Mouse (Mus musculus) left cerebral cortex, postnatal 10 days (tissue): Measurements from ENCODE around the gene Ptprd. TPM values are rescaled to one million over a fixed set of nuclear protein-coding genes. Genes with fewer than 3 reads are reported as not detected.
A peak's percentile ranks its signal among the peaks of the same experiment; 100 is the strongest.

Experiments
- DNase-seq, 2 experiments: peaks; one replicate each; pipeline ENCODE4 v3.0.0; 2021 to 2022; ENCODE audit warnings: low spot score in 2 of 2, mixed read lengths in 1 of 2; ENCODE audit errors: extremely low spot score in 1 of 2
- intact Hi-C: fragments of 180-260 bp; cut with DNase I; formaldehyde crosslinking; loops from one replicate; pipeline ENCODE4 v1.15.1; 2025
- total RNA-seq, 2 experiments: library from RNA; stranded (reverse); gene quantifications; 2 replicates each; pipeline ENCODE4 v1.2.3; 2021

Ptprd gene
- total RNA-seq, result 100 to 1,000 TPM; 402 to 420 TPM

DNA sequence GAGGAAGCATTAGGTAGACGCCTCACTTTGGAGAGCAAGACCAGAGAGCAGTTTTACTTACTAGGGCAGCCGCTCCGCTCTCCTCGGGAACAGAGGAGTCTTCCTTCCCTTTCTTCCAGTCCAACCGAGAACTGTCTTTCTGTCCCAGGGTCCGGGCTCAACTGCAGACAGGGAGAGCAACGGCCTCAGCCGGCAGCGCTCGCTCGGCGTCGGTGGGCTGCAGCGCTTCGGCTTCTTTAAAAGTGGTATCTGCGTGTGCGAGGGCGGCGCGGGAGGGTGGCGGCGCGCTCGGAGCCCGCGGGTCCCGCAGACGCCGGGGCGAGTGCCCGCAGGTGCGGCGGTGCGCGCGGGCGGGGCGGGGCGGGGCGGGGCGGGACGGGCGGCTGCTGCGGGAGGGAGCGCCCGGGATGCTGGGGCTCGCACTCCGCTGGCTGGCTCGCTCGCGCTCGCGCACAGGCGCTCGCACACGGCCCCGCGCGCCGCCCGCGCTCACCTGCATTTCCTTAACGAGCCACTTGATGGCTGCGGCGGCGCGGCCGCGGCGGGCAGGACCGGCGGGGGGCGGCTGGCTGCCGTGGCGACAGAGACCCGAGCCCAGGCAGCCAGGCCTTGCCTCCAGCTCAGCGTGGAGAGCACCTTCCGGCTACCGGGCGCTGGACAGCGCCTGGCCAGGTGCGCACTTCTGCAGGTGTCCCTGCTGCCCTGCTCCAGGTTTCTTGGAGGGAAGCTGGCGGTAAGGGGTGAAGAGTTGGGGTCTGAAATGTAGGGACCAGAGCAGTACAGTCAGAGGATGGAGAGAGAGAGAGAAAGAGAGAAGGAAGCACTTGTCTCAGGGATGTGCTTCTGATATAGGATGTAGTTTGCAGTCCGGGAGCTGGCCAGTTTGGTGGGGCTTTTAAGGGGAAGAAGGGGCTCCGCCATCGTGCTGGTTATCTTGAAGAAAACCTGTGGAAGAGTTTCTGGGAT, at the start of gene Ptprd:
Ptprd (minus strand) TSS at position 433 of the 966 bp plus-strand sequence.
- intact Hi-C loops, result loop anchor here (10.0 kb wide), 3 partner anchors 393 to 843 kb away; no protein-coding TSS in a partner anchor

DNA sequence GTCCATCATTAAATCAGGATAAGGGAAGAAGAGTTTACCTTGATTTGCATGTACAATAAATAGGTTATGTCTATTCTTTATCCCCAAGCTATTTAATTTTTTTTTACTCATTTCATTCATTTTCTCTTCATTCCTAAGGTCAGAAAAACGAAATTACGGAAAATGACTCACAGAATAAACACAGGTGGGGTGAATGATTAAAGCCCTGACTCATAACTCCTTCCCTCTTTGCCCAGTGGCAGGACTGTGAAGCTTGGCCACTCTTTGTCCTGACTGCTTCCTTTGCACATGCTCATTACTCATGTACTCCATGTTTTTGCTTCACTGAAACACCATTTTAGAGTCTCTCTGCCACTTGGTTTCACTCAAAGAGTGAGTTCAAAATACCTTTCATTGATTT, 24.1 kb upstream of the Ptprd start:
- intact Hi-C loops, result no loop called here
- DNase-seq, result no peak

More for the DNA sequence above, at the start of gene Ptprd:
- DNase-seq, result peak; percentile 30 to 67

DNA sequence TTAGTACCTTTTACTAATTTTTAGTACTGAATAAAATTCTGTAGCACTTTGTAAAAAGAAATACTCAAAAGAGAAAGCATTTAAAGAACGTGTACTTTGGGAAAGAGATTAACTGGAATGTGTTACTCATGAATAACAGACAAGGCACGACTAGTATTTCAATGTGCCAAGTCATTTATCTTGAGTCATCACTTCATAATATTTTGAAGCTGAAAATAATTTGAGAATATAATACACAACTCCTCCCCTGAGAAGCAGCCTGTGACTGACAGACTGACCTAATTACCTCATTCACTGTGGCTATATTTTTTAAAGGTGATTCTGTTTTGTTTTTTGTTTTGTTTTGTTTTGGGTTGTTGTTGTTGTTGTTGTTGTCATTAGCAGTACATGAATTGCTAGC, 23.6 kb upstream of the Ptprd start:
- intact Hi-C loops, result no loop called here
- DNase-seq, result no peak

DNA sequence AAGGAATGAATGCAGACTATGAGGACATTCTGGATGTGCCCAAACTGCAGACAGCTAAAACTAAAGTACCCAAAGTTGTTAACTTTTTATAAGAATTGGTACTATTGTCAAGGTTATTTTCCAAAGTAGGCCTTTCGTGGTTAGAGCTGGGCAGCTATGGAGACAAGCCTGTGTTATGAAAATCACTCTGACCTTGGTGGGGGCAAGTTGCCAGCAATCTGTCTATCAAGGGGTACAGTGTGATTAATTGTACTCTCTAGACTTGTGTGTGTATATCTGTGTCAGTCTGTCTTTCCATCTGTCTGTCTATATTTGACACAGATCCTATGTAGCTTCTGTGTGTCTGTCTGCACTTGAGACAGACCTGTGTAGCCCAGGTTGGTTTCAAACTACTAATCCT, 22.9 kb upstream of the Ptprd start:
- intact Hi-C loops, result no loop called here
- DNase-seq, result no peak

DNA sequence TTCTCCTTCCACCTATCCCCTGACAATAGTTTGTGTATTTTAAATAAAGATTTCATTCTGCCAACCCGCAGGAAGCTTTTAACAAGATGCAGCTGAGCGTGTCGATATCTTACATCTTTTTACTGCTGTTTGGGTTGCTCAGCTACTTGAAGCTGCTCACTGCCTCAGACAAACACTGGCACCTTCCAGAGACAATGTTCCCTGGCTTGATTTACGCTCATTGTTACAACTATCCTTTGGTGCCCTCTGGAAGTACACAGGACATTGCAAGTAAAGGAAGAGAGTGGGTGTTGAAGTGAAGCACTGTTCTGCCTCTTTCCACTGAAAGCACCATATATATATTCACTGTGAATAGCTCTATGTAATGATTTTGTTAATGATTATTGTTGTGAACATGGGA, 2.2 kb upstream of the Ptprd start:
- intact Hi-C loops, result loop anchor here (10.0 kb wide), 3 partner anchors 391 to 841 kb away; no protein-coding TSS in a partner anchor
- no peak for DNase-seq

DNA sequence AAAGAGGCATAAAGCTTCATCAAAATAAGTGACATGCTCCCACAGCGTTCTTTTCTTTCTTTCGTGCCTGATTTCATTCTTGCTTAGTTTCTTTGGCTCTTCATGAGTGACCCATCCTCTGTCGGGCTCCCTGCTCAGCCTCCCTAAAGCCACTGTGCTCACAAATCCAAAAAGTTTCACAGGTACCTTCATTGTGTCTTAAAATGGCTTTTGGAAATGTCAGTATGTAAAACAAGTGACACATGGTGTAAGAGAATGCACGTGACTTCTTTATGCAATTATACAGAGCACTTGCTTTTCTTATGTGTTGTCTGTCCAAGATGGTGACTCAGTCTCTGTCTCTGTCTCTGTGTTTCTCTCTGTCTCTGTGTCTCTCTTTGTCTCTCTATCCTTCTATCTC, 1.2 kb upstream of the Ptprd start:
- DNase-seq, result no peak
- intact Hi-C loops, result loop anchor here (10.0 kb wide), 3 partner anchors 392 to 842 kb away; no protein-coding TSS in a partner anchor

DNA sequence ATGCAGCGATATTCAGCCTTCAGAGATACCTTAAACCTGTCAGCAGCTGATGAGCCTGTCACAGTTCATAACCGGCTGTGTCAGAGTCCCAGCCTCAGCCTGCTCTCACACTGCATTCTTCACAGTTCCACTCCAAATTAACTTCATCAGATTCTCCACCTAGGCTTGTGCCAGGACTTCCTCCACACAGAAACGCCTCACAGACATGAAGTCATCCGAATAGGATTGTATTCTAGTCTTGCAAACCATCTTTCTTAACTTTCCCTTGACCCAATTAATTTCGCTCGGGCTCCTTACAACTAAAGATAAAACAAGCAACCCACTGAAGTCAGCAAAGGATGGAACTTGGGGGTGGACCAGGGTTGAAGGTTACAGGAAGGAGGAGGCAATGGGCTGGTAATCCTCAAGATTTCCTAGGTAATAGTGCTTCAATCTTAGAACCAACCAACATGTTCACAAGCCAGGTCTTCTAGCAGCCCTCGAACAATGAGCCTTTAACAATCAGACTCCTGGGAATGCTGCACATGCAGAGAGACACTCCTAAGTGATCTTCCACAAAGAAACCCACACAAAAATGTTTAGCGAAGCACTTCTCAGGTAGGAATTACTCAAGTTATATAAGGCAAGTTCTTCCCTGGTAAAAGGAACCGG, 758 bp downstream of the Ptprd start:
- intact Hi-C loops, result loop anchor here (10.0 kb wide), 3 partner anchors 394 to 844 kb away; no protein-coding TSS in a partner anchor
- DNase-seq, result no peak

DNA sequence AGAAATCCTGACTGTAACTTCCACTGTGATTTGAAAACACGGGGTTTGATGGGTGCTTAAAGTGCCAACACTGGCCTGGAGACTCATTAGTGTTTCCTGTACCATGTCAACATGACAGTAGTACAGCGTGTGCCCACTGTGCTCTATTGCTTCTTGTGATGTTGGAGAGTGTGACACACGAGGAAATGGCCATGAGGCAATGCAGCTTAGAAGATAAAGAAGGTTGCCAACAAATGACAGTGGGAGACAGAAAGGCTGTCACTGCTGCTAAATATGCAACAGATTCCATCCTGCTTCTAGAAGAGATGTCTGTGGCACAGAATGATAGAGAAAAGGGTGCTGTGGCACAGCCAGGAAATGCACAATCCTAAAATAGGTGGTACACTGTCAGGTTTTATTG, 6.7 kb downstream of the Ptprd start:
- no peak for DNase-seq
- intact Hi-C loops, result no loop called here

DNA sequence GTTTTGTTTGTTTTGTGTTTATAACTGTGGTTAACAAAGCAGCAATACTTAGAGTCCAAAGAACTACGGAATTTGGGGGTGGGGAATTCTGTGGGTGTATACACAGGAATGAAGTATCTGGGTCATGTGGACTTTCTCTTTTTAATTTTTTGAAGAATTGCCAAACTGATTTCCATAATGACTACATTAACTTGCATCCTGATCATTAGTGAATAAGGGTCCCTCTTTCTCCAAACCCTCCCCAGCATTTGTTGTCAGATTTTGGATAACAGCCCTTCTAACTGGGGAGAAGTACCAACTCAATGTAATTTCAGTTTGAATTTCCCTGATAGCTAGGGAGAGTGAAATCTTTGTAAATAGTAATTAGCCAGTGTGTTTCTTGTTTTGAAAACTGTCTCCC, 43.3 kb downstream of the Ptprd start:
- intact Hi-C loops, result no loop called here
- no peak for DNase-seq

DNA sequence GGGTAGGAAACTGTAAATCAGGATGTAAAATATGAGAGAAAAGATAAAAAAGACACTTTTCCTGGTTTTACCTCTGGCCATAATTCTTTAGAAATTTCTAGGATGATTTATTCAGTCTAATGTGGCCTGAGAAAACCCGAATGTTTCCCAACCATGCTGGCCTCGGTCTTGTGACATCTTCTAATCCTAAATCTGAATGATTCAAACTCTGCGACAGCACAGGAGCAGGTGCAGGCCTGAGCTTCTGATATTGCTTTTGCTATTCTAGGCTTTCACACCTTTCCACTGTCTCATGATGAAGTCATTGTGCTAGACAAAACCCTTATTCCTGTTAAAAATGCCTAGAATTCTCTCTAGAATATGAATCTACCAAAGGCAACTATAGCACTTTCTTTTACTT, 51.3 kb downstream of the Ptprd start:
- DNase-seq, result no peak
- intact Hi-C loops, result no loop called here

DNA sequence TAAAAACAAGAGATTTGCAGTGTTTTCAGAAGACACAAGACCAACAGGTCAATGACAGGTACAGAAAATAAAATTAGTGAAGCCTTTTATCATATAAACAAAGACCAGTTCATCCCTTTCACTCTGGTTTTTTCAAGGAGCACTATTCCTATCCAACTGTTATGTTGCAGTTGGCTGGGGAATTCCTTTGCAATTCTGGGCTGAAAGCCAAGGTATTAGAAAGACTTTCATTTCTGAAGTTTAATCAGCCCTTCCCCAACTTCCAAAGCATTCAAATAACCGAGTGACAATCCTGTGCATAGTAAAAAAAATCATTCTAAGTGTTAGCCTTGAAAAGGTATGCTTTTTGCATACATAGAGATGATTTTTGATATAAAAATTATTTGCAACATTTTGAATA, 61.2 kb downstream of the Ptprd start:
- intact Hi-C loops, result no loop called here
- no peak for DNase-seq

DNA sequence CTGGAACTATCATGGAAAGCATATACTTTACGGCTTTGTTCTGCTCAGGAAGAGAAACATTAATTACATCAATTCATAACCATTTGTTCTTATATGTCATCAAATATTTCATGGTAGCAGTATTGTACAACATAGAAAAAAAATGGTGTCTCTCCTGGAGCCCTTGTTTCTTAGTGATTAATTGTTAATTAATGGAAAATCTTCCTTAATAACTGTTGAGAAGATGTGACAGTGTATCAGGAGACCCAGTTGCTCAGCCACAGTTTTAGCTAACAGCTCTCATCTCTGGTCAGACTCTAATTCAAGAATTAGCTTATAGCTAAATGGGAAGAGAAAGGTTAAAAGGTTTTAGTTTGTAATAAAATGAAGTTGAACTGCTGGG, 69.0 kb downstream of the Ptprd start:
- DNase-seq, result no peak
- intact Hi-C loops, result no loop called here

DNA sequence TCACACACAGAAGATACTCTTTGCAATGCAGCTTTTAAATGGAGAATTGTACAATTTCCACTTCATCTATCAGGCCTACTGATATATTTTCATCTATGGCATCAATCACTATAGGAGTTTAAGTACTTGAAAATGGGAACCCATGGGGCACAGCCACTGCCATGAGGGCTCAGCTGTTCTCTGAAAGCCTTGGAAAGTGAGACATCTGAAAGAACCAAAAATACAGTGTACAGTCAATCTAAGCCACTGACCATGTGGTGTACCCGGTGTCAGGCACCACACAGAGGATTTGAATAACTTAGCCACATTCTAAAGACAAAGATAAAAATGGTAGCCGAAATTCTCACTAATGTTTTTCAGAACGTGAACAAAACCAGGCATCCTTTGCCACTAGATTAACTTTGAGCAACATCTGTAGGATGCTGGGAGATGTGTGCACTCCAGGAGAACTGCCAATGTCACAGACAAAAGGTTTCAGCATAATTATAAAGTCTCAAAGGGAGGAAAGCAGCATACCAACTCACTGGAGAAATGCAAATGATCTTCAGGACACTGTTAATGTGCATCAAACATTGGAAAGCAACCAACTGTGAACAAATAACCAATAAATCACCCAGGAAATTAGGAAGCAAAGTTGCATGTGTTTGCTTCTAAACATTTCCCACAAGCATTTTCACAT, 69.5 kb downstream of the Ptprd start:
- intact Hi-C loops, result no loop called here
- DNase-seq, result no peak

DNA sequence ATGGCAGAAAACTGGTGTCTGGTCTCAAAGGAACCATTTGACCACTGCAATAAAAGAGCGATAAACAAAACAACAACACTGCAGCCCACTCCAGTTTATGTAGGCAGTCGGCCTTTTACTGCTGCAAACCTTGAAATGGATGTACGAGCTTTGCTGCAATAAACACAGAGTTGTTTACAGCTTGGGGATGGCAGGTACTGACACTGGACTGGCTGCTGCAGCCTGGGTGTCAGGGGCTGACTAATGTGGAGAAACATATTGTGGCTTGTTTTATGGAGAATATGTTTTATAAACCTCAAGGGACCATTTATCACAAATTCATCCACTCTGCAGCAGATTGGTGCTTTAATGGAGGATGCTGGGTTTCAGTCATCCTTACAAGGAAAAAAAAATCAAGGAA, 100.9 kb downstream of the Ptprd start:
- no peak for DNase-seq

DNA sequence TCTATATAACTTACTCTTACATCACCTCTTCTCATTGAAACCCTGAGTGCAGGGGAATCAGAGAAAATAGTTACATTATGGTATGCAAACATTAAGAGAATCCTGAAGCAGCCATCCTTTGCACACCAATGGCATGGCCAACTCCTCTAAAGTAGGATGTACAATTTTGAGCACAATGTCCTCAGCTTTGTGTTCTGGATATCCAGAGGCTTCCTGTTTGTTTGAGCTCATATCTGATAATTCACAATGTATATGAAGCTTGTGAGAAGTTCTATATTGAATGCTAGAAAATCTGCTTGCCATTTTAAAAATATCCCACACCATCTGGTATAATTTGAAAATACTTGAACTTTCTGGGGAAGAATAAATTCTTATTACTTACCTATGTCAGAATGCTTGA, 114.2 kb downstream of the Ptprd start:
- intact Hi-C loops, result no loop called here
- DNase-seq, result no peak

More for the DNA sequence above, 100.9 kb downstream of the Ptprd start:
- intact Hi-C loops, result no loop called here

DNA sequence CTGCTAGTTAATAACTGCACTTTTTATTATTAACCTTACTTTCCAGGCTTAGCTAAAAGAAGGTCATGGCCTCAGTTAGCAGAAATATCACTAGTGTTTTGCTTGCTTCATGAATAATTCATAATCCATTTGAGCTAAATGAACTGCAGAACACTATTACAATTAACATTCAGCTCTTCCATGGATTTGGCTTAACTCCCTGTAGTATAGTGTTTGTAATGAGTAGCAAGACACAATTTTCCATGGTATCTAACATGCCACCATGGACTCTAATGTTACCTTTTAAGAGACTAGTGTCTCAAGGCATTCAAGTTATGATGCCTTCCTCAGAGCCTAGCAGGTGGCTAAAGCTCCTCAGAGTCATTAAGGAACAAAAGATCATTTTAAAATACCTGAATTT, 129.0 kb downstream of the Ptprd start:
- no peak for DNase-seq
- intact Hi-C loops, result no loop called here

DNA sequence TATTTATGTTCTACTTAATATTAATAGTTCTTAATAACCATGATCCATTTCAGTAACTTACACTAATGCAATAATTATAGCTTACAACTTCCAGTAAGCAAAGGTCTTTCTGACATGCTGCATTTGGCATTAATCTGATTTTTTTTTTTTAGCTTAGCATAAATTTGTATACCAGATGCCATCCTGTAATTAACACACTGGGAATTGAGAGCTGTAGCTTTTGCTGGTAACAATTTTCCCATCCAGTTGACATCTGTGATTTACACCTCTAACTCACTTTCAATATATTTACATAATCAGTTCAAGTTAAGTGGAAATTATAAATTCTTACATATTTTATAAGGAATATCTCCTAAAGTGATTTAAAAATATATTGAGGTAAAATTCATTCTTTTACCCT, 134.3 kb downstream of the Ptprd start:
- intact Hi-C loops, result no loop called here
- no peak for DNase-seq

DNA sequence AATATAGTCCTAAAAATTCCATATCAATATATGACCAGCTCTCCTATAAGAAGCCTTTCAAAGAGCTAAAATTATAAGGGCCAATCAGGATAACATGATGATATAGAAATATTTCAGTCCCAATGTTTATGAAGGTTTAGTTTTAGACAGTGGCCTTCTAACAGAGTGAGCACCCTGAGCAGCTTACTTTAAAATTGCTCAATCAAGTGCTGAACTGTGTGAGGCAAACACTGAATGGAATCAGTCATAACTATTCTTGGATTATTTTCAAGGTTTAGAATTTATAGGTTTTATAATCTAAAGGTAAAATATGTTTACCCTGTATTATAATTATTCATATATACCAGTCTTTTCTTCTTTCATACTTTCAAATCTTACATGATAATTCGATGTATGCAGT, 134.7 kb downstream of the Ptprd start:
- DNase-seq, result no peak
- intact Hi-C loops, result no loop called here

DNA sequence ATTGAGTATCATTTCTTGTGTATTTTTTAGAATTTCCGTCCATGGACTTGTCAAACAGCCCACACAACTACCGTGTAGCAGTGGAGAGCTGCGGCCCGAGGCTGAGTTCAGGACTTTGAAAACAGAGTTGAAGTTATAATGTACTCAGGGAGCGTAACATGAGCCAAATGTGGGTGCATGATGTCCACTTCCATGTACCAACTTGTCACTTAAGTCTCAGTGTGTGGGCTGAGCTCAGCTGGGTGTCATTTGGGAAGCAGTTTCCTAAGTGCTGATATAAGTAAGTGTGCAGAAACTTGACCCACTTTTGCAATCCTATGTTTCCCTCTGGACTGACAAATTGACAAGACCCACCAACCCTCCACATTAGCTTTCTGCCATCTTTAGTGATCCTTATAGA, 173.4 kb downstream of the Ptprd start:
- no peak for DNase-seq
- intact Hi-C loops, result no loop called here
